Mouse (Mus musculus): ENCODE data around the gene Ints2. TPM values are rescaled to one million over a fixed set of nuclear protein-coding genes. Genes with fewer than 3 reads are reported as not detected.

Ints2 gene
- polyA plus RNA-seq, 1 experiment from 2014 or later: 44.2 TPM

Other genes with a start within 250 kb of the Ints2 start
- 4.8 and 5.6 TPM in 2 replicates for gene Brip1, start 56.4 kb downstream of the Ints2 start, polyA plus RNA-seq (2016; fragmentation: Nextera tagmentation; extraction: Ambion mirVana)
- 10.0 and 11.5 TPM in 2 replicates for gene Med13, start 100.0 kb upstream of the Ints2 start, polyA plus RNA-seq (2016; fragmentation: Nextera tagmentation; extraction: Ambion mirVana)
- 19.4 and 21.4 TPM in 2 replicates for gene Rnft1, start 227.1 kb upstream of the Ints2 start, polyA plus RNA-seq (2016; fragmentation: Nextera tagmentation; extraction: Ambion mirVana)

All from neural tube, embryonic 12.5 days (tissue).